Mouse (Mus musculus): Measurements from ENCODE around the gene Foxc2. TPM values are rescaled to one million over a fixed set of nuclear protein-coding genes. Genes with fewer than 3 reads are reported as not detected.

The Foxc2 gene
- total RNA-seq, 2 experiments from 2014 or later: 9.8 to 15.2 TPM

GRCm38 (mm10) chr8:121118634-121119420 is 2.9 kb downstream of the Foxc2 start:
- no peak for DNase-seq (ENCODE audit: low spot score in 2 of 2)

GRCm38 (mm10) chr8:121119635-121120455 is 3.9 kb downstream of the Foxc2 start:
- no peak for DNase-seq (ENCODE audit: low spot score in 2 of 2)

- no peak for DNase-seq (ENCODE audit: low spot score in 2 of 2)
Measured at GRCm38 (mm10) chr8:121120456-121121419, 4.8 kb downstream of the Foxc2 start.

GRCm38 (mm10) chr8:121121704-121122103 is 5.7 kb downstream of the Foxc2 start:
- DNase-seq (ENCODE audit: low spot score in 2 of 2): no peak

- DNase-seq (ENCODE audit: low spot score in 2 of 2): no peak
Measured at GRCm38 (mm10) chr8:121122368-121122767, 6.4 kb downstream of the Foxc2 start.

- DNase-seq (ENCODE audit: low spot score in 2 of 2): no peak
Measured at GRCm38 (mm10) chr8:121123113-121123512, 7.1 kb downstream of the Foxc2 start.

GRCm38 (mm10) chr8:121124547-121125239 is 8.7 kb downstream of the Foxc2 start:
- DNase-seq (ENCODE audit: low spot score in 2 of 2): no peak

- peak in 1 of 2 experiments; percentile 50 for DNase-seq (ENCODE audit: low spot score in 2 of 2)
Measured at GRCm38 (mm10) chr8:121125311-121125876, 9.4 kb downstream of the Foxc2 start.

- DNase-seq (ENCODE audit: low spot score in 2 of 2): no peak
Measured at GRCm38 (mm10) chr8:121126191-121126590, 10.2 kb downstream of the Foxc2 start.

- no peak for DNase-seq (ENCODE audit: low spot score in 2 of 2)
Measured at GRCm38 (mm10) chr8:121126694-121127093, 10.7 kb downstream of the Foxc2 start.

GRCm38 (mm10) chr8:121127291-121127701 is 11.3 kb downstream of the Foxc2 start:
- no peak for DNase-seq (ENCODE audit: low spot score in 2 of 2)

GRCm38 (mm10) chr8:121127756-121128375 is 11.9 kb downstream of the Foxc2 start, which contains the start of gene Foxl1:
Gene Foxl1 (plus strand): TSS chr8:121127940.
- no peak for DNase-seq (ENCODE audit: low spot score in 2 of 2)

GRCm38 (mm10) chr8:121128531-121129264 is 12.7 kb downstream of the Foxc2 start:
- no peak for DNase-seq (ENCODE audit: low spot score in 2 of 2)

GRCm38 (mm10) chr8:121129265-121129940 is 13.4 kb downstream of the Foxc2 start:
- DNase-seq (ENCODE audit: low spot score in 2 of 2): no peak

- DNase-seq (ENCODE audit: low spot score in 2 of 2): no peak
Measured at GRCm38 (mm10) chr8:121130522-121130921, 14.6 kb downstream of the Foxc2 start.

- DNase-seq (ENCODE audit: low spot score in 2 of 2): no peak
Measured at GRCm38 (mm10) chr8:121132961-121133513, 17.1 kb downstream of the Foxc2 start.

GRCm38 (mm10) chr8:121134102-121134501 is 18.1 kb downstream of the Foxc2 start:
- no peak for DNase-seq (ENCODE audit: low spot score in 2 of 2)

- no peak for DNase-seq (ENCODE audit: low spot score in 2 of 2)
Measured at GRCm38 (mm10) chr8:121134512-121134911, 18.5 kb downstream of the Foxc2 start.
